Mouse (Mus musculus) brain, embryonic 14.5 days (tissue): ENCODE measurements at regions not wholly inside any gene's neighbourhood (a gene's known extent, or its start where the extent isn't known, plus 50 kb on each side); places are given as distances from the start of the nearest gene placed in this dataset.

Experiments used
- CTCF ChIP-seq: fragments of 200-500 bp; IDR thresholded peaks from 2 replicates; pipeline ENCODE4 v1.5.1; 2012; ENCODE audit warnings: inconsistent platforms, mild to moderate bottlenecking, moderate library complexity, borderline replicate concordance; ENCODE audit not compliant: insufficient read depth, insufficient read length; ENCODE audit errors: extremely low read depth
- POLR2A ChIP-seq: fragments of 200-500 bp; IDR thresholded peaks from 2 replicates; pipeline ENCODE4 v1.6.1; 2012; ENCODE audit warnings: mild to moderate bottlenecking, inconsistent platforms, borderline replicate concordance; ENCODE audit not compliant: poor library complexity, insufficient read depth, insufficient read length, severe bottlenecking; ENCODE audit errors: extremely low read depth

DNA sequence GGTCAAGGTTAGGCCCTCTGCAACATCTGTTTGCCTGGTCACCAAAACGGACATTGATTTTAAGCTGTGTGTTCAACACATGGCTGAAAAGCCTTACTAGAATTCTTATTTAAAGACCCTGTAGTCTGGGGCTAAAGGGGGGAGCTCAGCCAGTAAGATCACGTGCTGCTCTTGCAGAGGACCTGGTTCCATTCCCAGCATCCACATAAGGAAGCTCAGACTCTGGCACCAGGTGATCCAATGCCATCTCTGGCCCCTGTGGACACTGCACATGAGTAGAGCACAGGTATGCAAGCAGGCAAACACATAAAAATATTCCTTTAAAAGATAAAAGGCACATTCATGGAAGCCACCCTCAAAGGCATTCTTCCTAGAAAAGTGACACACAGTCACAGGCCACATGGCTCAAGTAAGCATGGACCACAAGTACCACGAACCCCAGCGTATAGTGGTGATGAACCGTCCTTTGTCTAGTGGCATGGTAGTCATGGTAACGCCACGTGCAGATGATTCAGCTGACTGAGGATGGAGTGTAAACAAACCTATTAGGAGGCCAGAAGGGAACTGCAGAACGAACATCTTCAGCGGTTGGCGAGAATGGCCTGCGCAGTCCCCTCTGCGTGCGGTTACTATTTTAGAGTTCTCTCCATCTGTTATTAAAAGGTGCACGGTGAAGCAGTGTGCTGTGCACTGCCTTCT is 197.3 kb downstream of the Agtpbp1 start:
- TF ChIP-seq CTCF (no peak), POLR2A (no peak)
